Mouse (Mus musculus): ENCODE measurements around the gene Trappc13. TPM values are rescaled to one million over a fixed set of nuclear protein-coding genes. Genes with fewer than 3 reads are reported as not detected.

Trappc13 gene
- total RNA-seq, 1 experiment from 2014 or later = 83.5 TPM

Other genes with a start within 250 kb of the Trappc13 start
- 21.4 and 24.6 TPM in 2 replicates for gene Nln, start 68.9 kb downstream of the Trappc13 start, total RNA-seq (2017)
- not detected in 2 replicates for gene Sgtb, start 68.7 kb downstream of the Trappc13 start, total RNA-seq (2017)
- gene Trim23, start 328 bp upstream of the Trappc13 start, total RNA-seq (2017) = 33.5 and 43.5 TPM in 2 replicates
- gene Cenpk, start 50.1 kb upstream of the Trappc13 start, total RNA-seq (2017) = 92.4 and 96.9 TPM in 2 replicates
- gene Ppwd1, start 50.4 kb upstream of the Trappc13 start, total RNA-seq (2017) = 39.8 and 39.9 TPM in 2 replicates
- gene Adamts6, start 109.4 kb upstream of the Trappc13 start, total RNA-seq (2017) = 7.8 and 13.3 TPM in 2 replicates

Measured in hematopoietic stem cell, adult 5-6 weeks (primary cell).